Mouse (Mus musculus) CD4-positive, CD25-positive, alpha-beta regulatory T cell, adult 4 months (primary cell): Measurements from ENCODE around the gene Gm9844. TPM values are rescaled to one million over a fixed set of nuclear protein-coding genes. Genes with fewer than 3 reads are reported as not detected.
"Not testable (repeated sequence)": the region's sequence is repeated elsewhere in the genome, so short reads cannot be mapped to it uniquely, and the experiment has no call there.

Experiments
- ATAC-seq: one replicate; pipeline ENCODE4 v1.8.0; 2017
- polyA plus RNA-seq, 2 experiments: library from polyadenylated mRNA; unstranded; fragments of 100-300 nt; shearing (Covaris generic); gene quantifications; one replicate each; pipeline ENCODE4 v1.2.1; 2017

The Gm9844 gene
- 10 to 100 TPM; 22.4 to 44.8 TPM for polyA plus RNA-seq

DNA sequence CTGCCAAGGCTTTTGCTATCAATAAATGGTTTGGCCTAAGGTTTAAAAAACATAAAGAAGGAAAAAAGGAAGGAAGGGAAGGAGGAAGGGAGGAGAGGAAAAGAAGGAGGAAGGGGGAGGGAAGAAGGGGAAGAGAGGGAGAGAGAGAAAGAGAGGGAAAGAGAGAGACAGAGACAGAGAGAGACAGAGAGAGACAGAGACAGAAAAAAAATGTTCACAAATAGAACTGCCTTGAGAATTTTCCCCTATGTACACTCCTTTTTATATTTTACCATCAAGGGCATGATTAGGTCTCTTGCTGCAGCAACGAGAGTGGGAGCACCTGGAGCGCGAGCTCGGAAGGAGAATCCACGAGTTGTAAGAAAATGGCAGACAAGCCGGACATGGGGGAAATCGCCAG lies at the start of gene Gm9844:
Gm9844 (plus strand) TSS at position 301 of the 400 bp plus-strand sequence.
- ATAC-seq = no peak

DNA sequence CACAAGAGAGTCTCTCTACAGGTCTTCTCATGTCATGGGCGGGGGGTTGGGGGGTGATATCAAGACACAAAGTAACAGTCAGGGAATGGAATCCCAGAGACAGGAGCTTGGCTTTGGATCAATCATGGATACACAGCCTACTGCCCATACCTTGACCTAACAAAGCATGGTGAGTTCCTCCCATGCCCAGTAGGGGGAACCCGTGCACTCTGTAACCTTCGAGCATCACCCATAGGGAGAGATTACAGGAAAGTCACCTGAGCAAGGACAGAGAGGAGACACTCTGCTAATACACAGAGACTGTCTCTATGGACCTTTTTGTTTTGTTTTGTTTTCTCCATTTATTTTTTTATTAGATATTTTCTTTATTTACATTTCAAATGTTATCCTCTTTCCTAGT lies 44.5 kb upstream of the Gm9844 start:
- ATAC-seq = peak; percentile 76

DNA sequence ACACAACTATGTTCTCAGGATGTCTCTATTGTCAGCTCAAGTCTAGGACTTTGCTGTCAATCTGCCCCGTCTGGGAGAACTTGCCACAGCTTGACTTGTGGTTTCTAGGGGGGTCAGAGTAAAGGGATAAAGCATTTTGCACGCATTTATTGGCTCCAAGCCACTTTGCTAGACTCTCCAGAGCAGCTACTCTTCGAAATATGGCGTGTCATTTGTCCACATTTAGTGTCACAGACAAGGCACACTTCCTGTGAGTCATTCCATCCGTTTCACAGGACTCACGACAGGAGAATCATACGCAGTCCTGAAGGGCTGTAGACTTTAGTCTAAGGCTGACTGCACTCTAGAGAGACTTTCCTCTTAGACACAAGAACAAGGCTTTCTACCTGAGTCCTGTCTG lies 37.6 kb upstream of the Gm9844 start:
- no peak for ATAC-seq

DNA sequence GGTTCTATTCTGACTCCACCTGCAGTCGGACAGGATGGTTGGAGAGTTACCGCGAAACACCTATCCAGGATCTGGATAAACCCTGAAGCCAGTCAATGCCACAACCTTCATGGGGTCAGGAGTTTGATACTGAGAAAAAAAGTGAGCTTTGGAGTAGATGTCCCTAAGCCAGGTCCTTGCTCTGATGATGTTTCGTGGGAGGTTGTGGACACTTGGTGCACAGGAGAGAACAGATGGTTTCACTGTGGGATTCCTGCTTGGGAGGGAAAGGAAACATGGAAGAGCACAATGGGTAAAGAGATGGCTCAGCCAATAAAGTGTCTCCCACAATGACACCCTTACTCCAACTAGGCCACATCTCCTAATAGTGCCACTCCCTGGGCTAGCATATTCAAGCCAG lies 34.8 kb upstream of the Gm9844 start:
- no peak for ATAC-seq

DNA sequence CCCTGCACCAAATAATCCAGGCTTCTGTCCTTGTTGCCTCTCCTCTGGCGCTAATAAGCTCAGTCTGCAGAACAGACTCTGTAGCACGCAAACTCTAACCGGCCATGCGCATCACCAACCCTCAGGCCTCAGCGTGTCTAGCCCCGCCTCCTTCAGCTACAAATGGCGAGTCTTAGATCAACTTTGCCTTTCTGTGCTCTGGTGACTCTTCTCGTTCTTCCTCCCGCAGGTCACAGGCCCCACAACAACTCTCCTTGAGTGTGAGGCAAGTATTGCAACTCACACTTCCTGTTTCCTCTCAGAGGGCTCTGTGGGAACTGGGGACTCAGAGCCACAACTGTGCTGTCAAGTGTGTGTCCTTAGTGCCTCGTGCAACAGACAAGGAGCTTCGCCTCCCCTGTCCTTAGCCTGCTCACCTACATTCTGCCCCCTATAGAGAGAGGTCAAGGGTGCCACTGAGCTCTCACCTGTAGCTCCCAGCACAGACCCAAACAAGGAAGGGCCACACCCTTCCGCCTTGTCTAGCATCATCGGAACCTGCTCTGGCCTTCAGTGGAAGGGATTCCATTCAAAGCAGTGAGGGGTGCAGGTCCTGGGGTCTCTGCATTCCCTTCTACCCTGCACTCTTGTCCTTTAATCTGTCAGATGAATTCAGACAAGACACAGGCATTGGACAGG lies 23.1 kb upstream of the Gm9844 start:
- peak; percentile 97 for ATAC-seq

DNA sequence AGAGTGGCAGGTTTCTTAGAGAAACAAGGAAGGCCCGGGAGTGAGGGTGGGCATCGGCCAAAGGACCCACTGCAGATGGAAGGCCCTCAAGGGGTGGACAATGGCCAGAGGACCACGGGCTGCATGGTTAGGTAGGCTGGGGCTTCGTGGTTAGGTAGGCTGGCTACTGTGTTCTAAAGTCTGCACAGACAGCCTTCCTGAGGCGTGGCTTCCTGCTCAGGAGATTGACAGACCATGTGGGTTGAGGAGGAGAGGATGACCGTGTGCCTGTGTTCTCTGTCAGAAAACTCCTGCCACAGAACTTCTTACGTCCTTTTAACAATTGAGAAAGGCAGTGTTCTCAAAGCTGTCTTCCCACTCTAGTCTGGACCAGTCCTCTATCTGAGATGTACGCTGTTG lies 22.6 kb upstream of the Gm9844 start:
- peak; percentile 28 for ATAC-seq

DNA sequence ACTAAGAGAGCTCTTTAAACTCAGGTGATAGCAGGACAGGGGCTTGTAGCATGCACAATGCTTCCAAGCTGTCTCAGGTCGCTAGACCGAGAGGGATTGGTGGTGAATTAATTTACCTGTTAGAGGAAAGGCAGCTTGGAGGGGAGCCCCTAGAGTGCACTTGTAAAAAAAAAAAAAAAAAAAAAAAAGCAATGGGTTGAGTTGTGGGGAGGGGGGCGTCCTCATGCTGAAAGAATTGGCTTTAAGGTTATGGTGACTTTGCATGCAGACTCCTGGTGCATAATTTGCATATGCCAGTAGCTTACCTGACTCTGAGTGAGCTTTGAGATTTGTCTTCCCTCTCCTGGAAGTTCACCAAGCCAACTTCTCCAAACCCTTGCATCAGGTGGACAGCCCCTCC lies 21.7 kb upstream of the Gm9844 start:
- no peak for ATAC-seq

DNA sequence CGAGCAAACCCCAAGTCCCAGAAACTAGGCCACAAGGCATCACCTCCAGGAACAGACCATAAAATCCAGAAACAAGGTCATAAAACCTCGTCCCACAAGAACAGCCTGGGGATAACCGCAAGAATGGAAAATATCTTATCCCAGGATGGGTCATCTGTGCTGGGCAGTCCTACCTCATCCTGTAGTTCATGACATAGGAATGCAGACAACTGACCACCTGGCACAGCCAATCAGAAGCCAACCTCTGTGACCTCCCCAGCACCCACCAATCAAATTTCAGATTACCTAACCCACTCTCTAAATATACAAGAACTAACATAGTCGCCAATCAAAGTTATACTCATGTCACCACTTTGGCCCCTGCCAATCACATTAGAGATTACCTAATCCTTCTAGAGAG lies 21.0 kb upstream of the Gm9844 start:
- no peak for ATAC-seq

DNA sequence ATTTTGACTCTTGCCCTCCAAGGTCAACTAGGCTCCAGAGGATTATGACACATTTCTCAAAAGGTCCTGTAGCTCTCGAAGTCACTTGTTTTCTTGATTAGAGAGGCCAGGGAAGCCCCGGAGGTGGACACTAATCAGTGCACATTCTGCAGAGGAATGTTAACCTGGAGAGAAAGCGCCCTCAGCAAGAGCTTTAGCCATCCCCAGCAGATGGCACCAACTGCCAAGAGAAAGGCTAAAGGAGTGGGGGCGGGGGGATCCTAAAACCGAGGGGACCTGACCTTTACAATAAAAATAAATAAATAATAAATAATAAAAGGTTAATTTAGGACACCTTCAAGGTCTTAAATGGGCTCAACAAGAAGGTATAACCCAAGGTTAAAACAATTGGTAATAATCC lies 17.9 kb upstream of the Gm9844 start:
- ATAC-seq = no peak

DNA sequence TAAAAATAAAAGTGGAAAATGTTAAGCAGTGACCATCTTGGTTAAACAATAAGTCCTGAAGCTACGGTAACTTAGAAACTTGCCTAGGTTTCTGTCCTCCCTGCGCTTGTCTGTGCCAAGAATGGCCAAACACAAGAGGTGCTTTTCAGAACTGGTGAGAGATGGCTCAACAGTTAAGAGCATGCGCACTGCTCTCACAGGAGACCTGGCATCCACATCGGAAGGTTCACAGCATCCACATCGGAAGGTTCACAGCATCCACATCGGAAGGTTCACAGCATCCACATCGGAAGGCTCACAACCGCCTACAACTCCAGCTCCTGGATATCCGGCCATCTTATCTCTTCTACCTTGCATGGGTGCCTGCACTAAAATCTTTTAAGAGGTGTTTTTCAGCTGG lies 16.8 kb upstream of the Gm9844 start:
- no peak for ATAC-seq

DNA sequence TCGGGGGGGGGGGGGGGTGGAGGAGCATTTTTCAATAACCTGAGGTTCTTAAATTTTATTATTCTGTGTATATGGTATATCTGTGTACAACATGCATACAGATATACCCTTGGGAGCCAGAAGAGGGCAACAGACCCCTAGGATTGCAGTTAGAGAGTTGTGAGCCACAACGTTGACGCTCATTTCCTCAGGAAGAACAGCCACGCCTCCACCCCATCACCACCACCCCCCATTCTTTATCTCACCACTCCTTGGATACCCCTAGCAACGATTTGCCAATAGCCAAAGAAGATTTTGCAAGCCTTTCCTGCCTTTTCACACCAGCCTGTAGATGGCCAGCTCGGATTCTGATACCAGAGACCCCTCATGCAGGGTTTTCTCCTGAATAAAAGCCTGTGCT lies 16.3 kb upstream of the Gm9844 start:
- peak; percentile 39 for ATAC-seq

DNA sequence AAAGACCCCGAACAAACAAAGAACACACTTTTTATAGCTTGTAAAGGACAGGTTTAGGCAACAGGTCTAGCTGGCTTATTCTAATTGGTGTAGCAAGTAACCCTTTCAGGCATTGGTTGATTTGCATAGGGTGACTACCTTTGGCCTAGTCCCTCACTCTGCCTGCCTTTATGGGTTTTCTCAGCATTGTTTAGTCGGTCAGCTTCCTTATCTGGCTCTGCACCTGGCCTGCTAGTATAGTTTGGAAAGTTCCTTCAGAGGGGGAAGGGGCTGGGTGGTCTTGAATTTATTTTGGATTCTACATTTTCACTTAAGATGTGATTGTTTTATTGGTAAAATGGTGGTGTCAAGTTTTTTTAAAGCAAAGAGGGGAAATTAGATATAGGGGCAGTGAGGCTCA lies 15.4 kb upstream of the Gm9844 start:
- ATAC-seq = not testable (repeated sequence)

DNA sequence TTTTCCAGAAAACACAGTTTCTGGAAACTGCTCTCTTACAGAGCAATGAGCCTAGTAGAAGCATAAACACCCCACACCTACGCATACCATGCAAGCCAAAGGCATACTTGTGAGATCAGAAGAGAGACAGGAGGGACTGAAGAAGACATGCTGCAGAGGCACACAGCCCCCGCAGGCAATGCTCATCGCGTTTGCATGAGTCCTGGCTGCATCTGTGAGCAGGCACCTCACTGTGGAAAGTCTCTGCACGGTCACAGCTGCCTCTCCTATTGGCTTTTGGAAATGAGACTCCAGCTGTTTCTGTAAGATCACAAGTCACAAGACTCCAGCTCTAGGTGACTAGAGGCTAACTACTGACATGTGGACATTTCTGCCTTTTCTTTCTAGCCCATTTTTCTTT lies 11.9 kb upstream of the Gm9844 start:
- no peak for ATAC-seq

DNA sequence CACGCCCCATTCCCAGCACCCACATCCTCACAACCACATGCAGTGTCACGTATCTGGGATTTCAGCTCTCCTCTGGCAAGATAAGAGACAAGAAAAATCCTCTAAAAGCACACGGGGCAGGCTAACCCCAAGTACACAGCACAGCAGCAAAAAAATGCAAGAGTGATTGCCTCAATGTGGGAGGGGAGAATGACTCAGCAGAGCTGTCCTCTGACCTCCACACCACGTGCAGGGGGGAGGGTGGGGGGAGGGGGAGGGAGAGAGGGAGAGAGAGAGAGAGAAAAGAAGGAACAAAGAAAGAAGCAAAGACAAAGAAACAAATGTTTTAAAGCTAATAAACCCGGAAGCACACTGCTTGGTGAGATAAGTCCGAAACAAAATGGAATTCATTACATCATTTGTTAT lies 11.1 kb upstream of the Gm9844 start:
- ATAC-seq = no peak

DNA sequence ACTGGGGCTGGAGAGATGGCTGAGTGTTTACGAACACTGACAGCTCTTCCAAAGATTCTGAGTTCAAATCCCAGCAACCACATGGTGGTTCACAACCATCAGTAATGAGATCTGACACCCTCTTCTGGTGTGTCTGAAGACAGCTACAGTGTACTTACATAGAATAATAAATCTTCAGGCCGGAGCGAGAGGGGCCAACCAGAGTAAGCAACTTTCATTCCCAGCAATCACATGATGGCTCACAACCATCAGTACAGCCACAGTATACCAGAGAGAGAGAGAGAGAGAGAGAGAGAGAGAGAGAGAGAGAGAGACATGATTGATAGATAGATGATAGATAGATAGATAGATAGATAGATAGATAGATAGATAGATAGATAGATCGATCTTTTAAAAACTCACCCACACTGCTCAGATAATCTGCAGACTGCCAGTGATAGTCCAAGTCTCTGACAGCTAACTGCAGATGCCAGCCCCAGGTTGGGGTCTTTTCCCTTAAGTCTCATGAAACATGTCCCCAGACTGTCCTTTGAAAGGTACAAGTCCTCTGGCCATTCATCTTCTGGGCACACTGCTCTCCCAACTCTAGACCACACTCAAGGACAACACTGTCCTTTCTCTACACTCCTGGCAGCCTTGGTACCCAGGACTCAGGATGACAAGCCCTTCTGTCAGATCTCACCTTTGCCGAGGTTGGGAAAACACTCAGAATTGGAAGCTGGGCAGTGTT lies 10.3 kb upstream of the Gm9844 start:
- ATAC-seq = no peak

DNA sequence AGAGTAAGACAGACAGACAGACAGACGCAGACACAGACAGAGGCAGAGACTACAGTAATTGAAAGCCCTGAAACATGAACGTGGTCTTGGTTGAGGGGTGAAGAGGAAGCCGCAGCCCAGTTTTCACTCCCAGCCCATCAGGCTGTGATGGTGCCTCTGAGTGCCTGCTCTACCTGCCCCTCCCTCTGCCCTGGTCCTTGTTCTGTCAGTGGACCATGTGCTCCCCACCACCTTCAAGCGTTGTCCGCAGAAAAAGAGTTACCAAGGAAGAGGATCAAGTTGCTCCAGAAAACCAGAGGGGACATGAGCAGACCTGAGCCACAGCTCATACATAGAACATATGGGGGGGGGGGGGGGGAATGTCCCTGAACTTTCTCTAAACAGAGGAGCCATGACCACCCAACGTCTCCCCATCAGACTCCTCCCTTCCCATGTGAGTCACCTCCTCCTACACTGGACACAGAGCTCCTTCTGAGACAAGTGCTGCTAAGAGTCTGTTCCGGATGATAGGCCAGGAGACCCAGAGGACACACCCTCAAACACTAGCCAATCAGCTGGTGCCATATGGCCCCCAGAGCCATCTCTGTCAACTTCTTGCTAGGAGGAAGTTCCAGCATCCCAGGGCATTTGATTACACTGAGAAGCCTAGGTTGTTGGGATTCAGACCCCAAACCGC lies 9.3 kb upstream of the Gm9844 start:
- no peak for ATAC-seq

DNA sequence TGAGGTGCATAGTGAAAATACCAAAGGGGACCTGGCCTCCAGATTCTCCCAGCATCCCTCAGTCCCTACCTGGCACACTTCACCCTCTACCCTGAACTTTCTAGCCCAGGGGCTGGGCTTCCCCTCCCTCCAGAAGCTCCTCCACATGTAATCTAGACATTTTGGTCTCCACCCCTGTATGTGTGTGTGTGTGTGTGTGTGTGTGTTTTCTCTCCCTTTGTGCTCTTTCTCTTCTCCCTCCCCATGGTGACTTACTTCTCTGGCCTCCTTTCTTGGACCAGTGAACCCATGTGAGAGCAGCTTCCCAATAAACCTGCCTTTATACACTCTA lies 8.8 kb upstream of the Gm9844 start:
- no peak for ATAC-seq

DNA sequence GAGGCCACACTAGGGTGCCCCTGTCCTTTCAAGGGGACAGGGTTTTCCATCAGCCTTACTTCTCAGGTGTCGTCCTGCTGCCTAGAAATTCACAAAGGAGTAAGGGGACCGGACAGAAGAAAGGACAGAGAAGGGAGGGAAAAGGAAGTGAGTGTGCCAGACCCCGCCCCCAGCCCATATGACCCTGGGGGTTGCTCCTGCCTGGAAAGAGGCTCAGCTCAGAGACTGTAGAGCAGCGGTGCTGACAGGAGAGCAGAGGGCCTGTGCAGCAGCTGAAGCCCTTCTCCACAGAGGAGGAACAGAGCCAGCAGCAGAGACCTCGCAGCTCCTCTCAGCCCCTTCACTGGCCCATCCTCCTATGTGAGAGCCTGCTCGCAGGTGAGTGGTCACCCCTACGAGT lies 8.3 kb upstream of the Gm9844 start:
- ATAC-seq = no peak

DNA sequence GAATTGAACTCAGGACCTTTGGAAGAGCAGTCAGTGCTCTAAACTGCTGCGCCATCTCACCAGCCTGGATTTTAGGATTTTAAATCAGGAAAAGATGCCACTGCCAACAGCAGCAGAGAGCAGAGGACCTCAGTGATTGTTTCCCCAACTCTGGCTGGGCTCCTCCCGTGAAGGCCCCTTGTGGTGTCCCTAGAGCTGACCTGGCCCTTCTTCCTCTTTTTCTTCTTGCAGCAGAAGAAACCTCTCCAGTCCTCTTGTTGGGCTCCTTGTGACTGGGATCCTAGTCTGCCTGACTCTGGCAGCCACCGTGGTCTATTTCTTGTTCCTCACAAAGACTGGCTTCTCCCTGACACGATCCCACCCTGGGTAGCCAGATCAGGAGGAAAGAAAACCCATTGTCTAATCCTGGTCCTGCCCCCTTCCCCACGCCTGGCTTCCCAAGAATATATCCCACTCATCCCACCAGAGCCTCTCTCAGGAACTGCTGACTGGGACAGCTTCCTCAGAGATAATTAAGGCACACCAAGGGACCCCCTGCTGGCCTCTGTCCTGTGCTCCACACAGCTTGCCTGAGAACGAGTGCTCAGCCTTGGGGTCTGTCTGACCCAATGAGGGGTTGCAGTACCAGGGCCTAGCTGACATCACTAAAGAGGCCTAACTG lies 5.4 kb upstream of the Gm9844 start:
- no peak for ATAC-seq

DNA sequence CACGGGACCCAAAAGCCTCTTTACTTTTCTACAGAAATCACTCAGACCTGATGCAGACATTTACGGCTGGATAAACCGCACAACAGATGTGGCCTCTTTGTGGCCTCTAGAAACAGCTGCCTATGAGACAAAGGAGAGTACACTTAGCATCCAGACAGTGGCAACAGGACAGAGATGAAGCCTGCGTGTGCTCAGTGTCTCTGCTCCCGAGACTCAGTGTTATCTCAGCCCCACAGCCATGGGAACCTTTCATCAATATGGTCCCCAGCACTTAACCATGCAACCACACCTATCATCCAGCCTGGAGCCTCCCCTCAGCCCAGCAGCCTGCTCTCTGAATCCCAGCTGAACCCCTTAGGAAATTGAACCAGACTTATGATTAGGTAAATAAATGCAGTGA lies 2.8 kb upstream of the Gm9844 start:
- no peak for ATAC-seq

DNA sequence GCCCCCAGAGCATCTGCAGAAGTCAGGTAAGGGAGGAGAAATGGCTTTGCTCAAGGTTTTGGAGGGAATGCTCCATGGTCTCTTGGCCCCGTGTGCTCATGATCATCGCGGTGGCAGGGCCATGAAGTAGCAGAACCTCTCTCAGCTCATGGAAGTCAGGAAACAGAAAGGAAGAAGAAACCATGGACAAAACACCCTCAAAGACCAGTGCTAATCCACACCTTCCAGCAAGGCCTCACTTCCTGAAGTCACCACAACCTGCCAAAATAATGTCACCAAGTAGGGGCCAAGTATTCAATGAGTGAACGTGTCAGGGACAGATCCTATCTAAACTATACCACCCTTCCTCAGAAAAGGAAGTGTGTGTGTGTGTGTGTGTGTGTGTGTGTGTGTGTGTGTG lies 840 bp downstream of the Gm9844 start:
- ATAC-seq = no peak

DNA sequence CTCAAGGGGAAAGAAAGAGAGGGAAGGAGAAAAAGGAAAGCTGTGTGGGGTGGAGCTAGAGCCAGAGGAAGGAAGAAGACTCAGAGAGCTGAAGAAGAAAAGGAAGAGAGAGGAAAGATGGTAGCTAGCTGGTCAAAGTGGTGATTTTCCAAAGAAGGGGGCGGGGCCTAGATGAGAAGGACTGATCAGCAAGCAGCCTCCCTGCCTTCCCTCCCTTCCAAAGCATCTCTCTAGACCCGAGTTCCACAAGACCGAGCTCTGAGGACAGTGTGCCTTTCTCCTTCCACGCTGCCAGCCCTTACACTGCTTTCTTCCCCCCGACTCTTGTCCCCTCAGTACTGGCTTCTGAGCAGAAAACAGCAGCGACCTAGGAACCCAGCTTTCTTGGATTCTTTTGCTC lies 2.1 kb downstream of the Gm9844 start:
- no peak for ATAC-seq

DNA sequence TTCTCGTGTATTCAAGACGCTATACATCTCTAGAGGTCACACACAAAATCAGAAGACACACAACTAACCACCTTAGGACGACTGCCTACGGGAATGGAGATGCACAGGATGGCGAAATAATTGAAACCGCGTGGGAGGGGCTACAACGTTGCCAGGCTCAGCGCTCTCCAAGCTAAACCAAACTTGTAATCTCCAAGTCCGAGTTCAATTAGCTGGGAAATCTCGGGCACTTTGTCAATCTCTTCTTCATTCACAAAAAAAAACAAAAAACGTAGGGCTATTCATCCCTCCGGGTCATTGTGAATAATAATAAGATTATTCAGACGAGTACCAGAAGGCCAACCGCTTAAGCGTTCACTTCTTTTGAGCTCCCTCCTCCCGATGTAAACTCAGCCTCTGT lies 7.1 kb downstream of the Gm9844 start:
- ATAC-seq = no peak
